Mouse (Mus musculus) heart, adult 2 months (tissue): ENCODE measurements around the gene Znrf4.

Experiments
- CTCF ChIP-seq: fragments of 200-600 bp; IDR thresholded peaks from 2 replicates; pipeline ENCODE4 v1.8.1; 2022; ENCODE audit warnings: antibody characterized with exemption, mild to moderate bottlenecking, moderate library complexity
- EP300 ChIP-seq: fragments of 200-500 bp; IDR thresholded peaks from 2 replicates; pipeline ENCODE4 v1.6.1; 2011; ENCODE audit warnings: low read depth, low read length, control low read depth; ENCODE audit not compliant: insufficient read depth

- no peak for TF ChIP-seq CTCF
- no peak for TF ChIP-seq EP300
Measured at GRCm38 (mm10) chr17:56482671-56483070, 29.6 kb downstream of the Znrf4 start.
